Mouse (Mus musculus): ENCODE data around the gene Hils1.

Gene Hils1

DNA sequence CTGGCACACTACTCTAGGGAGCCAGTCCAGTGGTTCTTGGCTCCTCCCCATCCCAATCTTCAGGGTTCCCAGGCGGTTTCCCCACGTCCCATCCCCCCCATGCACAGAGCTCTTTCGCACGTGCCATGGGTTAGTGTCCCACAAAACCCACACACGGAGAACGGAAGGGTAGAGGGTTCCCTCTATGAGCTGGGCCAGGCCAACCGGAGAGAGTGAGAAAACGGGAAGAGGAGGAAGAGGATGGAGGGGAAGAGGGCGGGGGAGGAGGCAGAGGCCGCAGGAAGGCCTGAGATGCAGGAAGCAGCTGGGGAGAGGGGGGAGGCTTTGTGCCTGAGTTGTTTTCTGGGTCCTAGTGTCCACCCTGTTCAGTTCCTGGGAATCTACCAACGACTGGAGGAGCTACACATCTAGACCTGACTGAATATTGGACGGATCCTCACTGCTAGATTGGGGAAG is 22.2 kb downstream of the Hils1 start:
- DNase-seq (ENCODE audit: low read depth): peak; percentile 84

DNA sequence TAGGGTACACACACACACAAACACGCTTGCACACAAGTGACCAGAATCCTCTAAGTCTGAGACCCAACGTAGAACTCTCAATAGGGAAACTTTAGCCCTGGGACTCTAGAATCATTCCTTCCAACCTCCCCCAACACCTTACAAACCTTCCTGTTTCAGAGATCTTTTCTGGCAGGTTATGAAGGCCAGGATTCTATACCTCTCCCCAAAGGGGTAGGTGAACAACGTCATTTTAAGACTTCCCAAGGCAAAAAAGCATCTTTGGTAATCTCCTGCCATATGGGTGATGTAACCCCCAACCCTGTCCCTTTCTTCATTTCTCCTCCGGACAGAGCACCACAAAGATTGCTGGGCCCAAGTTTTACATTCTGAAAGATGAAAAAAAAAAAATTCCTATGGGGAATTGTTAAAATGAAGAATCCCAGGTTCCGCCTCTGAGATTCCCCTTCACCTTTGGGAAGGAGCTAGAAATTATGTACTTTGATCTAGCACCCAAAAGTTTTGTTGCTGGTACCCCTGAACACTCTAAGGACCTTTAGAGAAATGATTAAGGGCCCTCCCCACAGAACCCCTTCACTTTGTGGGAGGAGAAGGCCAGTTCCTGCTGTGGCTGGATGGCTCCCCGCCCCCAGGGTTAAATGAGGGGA is 22.8 kb downstream of the Hils1 start:
- no peak for DNase-seq (ENCODE audit: low read depth)

DNA sequence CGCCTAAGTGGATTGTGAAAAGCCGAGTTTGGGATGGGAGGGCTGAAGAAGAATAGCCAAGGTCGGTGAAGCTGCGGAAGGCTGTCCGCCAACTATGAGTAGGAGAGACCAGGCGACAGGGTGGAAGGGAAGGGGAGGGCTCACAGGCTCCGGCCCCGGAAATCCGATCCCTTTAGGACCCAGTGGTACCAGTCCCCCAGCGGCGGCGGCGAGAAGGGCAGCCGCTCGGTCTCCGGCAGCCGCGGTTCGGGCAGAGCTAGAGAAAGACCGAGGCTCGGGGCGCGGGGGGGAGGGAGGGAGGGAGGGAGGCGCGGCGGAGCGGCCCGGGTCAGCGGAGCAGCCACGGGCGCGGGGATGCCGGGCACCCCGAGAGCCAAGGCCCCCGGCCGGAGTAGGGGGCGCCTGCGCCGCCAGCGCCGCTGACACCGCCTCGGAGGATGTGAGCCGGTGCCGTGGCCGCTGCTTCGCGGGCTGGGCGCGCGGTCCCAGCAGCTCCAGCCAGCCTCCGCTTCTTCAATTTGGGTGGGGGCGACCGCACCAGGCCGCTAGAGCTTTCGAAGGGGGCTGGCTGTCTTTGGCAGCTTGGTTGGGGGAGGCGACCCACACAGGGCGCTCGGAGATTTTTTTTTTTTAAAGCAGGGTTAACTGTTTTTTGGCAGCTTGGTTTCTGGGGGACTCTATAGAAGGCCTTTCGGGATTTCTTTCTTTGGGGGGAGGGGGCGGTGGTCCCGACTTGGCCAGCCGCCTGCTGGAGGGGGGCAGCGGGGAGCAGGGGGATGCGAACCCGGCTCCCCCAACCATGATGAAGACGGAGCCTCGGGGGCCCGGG is 23.6 kb downstream of the Hils1 start, which contains the start of gene Ppp1r9b:
Gene Ppp1r9b, plus strand, starts transcription at position 287 of the 829 bp plus-strand sequence.
- DNase-seq (ENCODE audit: low read depth): peak; percentile 85

DNA sequence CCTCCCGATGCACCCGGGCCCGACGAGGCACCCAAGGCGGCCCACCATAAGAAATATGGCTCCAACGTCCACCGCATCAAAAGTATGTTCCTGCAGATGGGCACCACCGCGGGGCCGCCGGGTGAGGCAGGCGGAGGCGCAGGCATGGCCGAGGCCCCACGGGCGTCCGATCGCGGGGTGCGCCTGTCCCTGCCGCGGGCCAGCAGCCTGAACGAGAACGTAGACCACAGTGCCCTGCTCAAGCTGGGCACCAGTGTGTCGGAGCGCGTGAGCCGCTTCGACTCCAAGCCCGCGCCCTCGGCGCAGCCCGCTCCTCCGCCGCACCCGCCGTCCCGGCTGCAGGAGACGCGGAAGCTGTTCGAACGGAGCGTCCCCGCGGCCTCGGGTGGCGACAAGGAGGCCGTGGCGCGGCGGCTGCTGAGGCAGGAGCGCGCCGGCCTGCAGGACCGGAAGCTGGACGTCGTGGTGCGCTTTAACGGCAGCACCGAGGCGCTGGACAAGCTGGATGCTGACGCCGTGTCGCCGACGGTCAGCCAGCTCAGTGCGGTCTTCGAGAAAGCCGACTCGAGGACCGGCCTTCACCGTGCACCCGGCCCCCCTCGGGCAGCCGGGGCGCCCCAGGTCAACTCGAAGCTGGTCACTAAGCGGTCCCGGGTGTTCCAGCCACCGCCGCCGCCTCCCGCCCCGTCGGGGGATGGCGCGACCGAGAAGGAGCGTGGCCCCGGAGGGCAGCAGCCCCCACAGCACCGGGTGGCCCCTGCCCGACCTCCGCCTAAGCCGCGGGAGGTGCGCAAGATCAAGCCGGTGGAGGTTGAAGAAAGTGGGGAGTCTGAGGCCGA is 24.5 kb downstream of the Hils1 start:
- DNase-seq (ENCODE audit: low read depth): no peak

DNA sequence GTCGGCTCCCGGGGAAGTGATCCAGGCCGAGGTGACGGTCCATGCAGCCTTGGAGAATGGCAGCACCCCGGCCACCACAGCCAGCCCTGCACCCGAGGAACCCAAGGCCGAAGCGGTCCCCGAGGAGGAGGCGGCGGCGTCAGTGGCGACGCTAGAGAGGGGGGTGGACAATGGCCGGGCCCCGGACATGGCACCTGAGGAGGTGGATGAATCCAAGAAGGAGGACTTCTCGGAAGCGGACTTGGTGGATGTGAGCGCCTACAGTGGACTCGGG is 25.0 kb downstream of the Hils1 start:
- no peak for DNase-seq (ENCODE audit: low read depth)

DNA sequence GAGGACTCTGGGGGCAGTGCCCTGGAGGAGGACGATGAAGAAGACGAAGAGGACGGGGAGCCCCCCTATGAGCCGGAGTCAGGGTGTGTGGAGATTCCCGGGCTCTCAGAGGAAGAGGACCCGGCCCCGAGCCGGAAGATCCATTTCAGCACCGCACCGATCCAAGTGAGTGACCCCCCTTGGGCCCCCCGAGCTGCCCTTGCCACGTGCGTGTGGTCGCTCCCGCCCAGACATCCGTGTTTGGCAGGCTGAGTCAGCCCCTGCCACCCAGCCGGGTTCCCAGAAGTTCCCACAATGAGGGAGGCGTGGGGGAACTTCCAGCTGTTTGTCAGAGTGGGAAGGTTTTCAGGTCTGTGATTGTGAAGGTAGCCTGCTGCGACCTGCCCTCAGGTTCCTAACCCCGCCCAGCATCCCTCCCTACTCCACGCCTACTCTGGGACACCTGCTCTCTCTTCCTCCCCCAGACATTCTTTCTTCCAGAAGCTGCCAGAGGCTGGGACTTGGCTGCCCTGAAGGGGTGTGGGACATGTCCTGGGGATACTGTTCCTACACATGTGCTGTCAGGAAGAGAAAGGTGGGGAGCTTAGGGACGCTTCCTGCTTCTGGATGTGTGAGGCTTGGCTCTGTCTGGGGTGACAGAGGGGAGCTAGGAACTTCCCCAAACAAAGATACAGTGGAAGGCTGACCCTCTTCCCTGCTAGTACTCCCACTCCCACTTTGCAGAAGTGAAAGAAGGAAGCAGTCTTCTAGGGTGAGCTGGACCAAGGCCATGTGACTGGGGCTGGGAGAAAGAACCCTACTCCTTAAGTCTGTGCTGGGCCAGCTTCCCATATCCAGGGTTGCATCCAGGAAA is 25.6 kb downstream of the Hils1 start:
- DNase-seq (ENCODE audit: low read depth): no peak

DNA sequence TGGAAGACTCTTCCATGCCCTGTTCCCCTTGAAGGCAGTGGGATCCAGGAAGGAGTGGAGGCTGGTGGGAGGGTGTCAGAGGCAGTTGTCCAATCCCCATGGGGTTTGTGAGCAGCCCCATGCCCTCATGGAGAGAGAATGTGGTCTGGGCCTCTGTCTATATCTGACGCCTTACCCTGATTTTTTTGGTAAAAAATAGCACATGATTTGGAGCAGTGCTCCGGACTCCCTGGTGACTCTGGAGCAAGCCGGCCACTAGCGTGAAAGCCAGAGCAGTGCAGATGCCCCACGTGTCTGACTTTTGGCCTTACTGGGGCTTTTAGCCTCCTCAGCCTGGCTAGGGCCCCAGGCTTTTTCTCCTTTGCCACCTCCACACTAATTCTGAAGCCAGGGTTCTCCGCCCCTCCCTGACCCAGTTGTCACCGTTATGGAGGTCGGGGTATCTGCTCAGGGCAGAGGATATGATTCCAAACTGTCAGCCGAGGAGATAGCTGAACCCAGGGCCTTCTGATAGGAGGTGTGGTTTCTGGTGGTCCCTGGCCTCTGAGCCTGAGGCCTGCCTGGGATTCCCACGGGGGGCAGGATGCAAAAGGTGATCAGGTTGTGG is 26.9 kb downstream of the Hils1 start:
- DNase-seq (ENCODE audit: low read depth): no peak

DNA sequence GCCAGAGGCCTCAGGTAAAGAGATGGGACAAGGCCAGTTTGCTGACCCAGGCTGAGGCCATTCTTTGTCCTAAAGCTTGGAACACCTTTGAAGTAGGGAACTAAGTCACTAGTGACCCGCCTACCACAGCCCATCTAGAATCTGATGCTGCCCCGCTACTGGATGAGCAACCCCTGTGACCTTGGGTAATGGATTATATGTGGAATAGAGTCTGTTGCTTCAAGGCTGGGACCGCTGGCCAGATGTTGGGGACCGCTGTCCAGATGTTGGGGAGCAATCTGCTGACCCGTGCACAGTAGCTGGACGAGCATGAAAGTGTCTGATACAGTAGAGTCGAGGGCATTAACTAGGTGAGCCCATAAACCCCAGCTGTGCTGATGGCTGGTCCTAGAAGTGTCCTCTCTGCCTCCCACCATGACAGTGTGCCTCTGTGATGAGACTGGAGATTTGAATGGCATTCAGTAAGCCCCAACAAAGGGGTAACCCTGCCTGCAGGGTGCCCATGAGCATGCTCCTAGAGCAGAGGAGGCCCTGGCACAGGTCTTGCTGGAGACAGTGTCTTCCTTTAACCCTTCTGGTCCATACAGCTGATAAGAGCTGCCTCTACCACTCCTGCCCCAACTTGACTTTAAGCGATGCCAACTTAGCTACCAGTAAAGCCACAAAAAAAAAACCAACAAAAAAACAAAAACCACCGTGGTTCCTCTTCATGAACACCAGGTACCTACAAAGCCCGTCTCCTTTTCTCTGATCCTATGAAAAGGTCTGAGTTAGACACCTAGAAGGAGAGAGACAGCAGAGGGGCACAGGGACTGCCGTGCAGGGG is 27.8 kb downstream of the Hils1 start:
- no peak for DNase-seq (ENCODE audit: low read depth)

DNA sequence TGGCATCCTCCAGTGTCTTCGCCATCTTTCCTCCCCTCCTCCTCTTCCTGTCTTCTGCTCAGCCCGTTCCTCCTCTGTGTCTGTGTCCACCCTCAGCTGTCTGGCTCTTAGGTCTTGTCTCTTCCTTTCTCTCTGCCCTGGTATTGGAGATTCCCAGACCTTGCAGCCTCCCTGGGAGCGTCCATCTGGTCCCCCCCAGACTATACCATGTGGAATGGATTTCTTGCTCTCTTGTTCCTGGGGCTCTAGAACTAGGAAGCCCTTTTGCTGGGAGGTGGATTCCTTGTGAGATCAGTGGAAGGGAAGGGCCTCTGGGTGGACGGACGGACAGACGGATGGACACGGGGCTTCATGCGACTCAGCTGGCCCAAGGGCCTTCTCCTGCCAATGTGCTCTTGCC is 28.7 kb downstream of the Hils1 start:
- no peak for DNase-seq (ENCODE audit: low read depth)

DNA sequence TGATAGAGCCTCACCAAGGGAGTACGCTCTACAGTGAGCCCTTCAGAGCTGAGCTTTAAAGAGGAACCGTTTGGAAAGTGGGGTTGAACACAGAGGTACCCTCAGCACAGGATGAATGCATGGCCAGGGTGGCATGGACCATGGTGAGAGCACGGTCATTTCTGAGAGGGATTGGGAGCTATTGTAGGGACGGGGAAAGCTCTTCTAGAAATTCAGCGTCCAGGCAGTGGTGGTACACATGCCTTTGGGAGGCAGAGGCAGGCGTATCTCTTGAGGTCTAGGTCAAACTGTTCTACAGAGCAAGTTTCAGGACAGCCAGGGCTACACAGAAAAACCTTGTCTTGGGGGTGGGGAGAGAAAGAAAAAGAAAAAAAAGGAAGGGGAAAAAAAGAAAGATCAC is 29.6 kb downstream of the Hils1 start:
- DNase-seq (ENCODE audit: low read depth): no peak

DNA sequence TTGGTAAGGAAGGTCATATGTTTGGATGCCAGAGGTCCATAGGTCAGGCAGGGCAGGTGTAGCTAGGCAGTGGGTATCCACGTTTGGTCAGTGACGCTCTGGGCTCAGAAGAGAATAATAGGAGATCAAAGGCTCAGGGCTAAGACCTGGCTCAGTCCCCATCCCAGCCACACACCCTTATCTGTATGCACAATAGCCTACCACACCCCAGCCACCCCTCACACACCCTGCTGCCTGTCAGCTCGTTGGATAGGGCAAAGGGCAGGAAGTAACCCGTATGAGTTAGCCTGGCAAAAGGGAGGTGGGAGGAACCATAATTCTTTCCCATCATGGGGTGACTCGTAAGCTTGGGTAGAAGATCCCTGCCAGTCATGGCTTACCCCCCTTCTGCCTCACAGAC is 30.2 kb downstream of the Hils1 start:
- DNase-seq (ENCODE audit: low read depth): peak; percentile 72

DNA sequence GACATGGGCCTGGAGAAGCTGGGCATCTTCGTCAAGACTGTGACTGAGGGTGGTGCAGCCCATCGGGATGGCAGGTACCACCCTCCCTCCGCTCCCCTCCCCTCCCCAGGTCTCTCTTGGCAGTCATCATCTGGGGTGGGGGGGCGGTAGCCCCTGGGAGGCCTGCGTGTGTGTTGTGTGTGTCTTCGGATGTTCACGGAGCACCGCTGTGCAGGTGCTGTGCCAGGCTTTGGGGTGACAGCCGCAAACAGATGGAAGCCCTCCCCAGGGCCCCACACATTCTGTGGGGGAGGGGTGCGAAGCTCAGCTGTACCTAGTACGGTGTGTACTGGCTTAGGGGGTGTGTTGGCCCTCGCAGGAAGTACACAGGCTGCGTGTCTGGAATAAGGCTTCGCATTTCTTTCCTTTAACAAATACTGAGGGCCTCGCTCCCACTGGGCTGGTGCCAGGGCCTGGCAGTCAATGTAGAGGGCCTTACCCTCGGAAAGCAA is 30.7 kb downstream of the Hils1 start:
- DNase-seq (ENCODE audit: low read depth): no peak

DNA sequence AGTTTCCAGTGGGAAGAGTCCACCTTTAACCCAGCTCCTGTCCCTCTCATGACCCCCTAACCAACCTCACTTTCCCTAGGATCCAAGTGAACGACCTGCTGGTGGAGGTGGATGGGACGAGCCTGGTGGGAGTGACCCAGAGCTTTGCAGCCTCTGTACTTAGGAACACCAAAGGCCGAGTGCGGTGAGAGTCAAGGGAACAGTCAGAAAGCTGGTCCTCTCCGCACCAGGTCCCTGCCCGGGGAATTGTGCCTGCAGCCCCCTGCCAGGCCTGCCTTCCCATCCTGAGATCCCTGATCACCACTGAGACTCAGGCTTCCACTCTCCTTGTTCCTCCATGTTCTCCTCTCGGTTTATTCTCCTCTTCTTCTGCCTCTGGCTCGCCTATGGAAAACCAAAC is 32.7 kb downstream of the Hils1 start:
- no peak for DNase-seq (ENCODE audit: low read depth)

DNA sequence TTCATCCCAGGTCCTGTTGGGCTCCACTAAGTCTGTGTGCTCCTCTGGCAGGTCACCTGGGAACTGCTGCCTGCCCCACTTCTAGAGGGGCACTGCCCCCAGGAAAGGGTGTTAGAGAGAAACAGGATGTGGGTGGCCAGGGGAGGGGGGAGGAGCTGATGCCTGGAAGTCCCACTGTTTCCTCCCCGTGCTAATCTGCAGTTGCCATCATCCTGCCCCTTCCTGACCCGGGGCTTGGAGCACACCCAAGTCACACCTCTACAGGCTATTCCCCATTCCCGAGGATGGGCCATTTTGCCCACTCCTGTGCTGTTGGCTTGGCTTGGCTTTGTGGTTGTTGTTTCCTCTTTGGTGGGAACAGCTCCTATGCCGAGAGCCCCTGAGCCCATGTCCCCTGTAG is 33.2 kb downstream of the Hils1 start:
- DNase-seq (ENCODE audit: low read depth): no peak

DNA sequence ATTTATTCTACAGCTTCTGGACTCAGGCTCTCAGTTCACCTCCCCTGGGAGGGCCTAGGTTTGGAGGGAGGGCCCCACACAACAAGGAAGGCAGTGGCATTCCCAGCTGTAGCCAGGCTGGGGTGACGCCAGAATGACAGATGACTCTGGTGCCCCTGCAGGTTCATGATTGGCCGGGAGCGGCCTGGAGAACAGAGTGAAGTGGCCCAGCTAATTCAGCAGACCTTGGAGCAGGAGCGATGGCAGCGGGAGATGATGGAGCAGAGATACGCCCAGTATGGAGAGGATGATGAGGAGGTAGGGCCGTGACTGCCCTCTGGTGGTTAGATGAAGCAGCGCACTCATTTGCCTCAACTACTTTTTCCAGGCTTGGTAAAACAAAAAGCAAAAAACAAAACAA is 33.7 kb downstream of the Hils1 start:
- no peak for DNase-seq (ENCODE audit: low read depth)

DNA sequence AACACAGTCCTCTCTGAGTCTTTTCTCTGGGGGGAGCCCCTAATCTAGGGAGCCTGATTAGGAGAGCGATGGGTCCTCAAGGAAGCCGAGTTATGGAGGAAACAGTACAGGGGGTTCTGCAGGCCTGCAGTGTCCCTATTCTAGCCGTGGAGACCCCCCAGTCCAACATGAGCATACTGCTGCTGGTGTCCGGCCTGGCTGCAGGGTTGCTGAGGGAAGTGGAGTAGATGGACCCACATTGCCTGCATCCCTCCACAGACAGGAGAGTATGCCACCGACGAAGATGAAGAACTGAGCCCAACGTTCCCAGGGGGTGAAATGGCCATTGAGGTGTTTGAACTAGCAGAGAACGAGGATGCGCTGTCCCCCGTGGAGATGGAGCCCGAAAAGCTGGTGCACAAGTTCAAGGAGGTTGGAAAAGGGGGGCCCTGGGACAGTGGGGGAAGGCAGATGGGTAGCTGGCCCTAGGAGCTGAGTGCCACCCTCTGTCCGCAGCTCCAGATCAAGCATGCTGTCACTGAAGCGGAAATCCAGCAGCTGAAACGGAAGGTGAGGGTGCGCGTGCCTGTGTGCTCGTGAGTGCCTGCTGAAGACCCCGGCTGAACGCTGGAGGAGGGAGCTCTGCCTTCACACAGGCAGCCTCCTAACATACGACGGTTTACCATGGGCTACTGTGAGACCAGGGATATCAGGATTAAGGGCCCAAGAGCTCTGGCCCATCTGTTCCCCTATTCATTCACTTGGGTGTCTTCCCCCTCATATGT is 34.4 kb downstream of the Hils1 start:
- DNase-seq (ENCODE audit: low read depth): no peak

DNA sequence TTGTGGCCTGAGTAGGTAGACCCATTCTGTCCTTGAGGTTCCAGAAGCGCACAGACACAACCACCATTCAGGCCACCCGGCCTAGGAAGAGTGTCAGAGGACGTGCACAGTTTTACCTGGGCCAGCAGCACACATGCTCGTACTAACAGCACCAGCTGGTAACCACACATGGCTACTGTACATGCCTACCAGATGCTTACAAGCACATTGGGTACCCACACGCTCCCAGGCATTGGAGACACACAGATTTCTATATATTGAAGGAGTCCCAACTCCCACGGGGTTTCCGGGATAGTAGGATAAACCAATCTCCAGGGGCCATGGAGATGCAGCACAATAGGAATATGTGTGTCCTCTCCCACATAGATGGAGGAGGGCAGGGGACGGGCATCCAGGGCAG is 35.3 kb downstream of the Hils1 start:
- DNase-seq (ENCODE audit: low read depth): no peak

DNA sequence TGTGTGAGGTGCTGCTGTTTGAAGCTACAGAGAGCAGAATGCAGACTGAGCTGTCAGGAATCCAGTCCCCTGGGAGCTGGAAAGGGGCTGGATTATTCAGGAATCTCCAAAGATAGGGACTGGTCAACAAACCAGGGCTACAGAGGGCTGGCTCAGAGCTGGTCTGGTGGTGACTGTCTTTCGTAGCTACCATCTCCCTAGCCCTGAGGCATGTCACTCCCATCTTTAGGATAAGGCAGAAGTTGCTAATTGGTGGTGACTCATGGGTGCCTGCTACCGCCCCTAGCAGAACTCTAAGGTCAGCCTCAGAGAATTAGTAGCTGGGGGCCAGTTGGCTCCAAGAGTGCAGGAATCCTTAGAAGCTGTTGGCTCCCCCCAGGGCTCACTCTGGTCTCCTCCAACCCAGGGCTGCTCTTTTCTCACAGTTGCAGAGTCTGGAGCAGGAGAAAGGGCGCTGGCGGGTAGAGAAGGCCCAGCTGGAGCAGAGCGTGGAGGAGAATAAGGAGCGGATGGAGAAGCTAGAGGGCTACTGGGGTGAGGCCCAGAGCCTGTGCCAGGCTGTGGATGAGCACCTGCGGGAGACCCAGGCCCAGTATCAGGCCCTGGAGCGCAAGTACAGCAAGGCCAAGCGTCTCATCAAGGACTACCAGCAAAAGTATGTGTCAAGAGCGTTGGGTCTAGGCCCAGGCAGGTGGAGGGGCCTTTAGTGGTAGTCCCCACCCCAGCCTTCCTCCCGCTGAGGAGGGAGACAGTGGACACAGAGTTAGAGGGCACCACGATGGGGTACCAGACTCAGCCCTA is 36.9 kb downstream of the Hils1 start:
- no peak for DNase-seq (ENCODE audit: low read depth)

DNA sequence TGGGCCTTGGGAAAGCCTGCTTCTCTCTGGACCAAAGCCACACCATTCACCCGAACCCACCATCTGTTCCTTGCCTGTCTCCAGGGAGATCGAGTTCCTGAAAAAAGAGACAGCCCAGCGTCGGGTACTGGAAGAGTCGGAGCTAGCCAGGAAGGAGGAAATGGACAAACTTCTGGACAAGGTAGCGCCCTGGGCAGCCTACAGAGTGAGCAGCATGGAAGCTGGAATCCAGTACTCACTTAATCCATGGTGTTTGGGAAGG is 37.5 kb downstream of the Hils1 start:
- DNase-seq (ENCODE audit: low read depth): no peak

Measured in c-Kit-positive CD71-positive TER-119-negative erythroid progenitor cells, embryonic 14.5 days (primary cell).